Mouse (Mus musculus) erythroblast, embryonic 14.5 days (primary cell): ENCODE measurements at regions not wholly inside any gene's neighbourhood (a gene's known extent, or its start where the extent isn't known, plus 50 kb on each side); places are given as distances from the start of the nearest gene placed in this dataset.

Source experiments
- GATA1 ChIP-seq: IDR thresholded peaks from 2 replicates; pipeline ENCODE4 v1.6.1; 2012; ENCODE audit warnings: low read length, inconsistent platforms, mixed read lengths
- TAL1 ChIP-seq: IDR thresholded peaks from 3 replicates; pipeline ENCODE4 v1.6.1; 2012; ENCODE audit warnings: low read length, inconsistent platforms, mixed read lengths

DNA sequence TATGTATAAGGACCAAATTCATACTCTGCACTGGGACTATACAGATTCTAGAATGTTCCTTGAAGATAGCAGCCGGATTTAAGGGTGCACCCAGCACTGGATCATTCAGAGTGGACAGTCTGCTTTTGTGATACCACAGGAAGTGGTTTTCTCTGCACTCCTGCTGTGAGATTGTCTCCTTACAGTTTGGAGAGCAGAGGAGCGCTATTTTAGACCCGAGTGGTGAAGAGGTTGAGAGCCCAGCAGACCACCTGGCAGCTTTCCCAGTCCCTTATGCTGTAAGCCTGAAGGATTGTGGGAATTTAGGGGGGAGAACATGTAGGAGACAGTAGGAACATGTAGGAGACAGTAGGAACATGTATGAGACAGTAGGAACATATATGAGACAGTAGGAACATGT lies 147.5 kb upstream of the Zmiz1 start:
- no peak for TF ChIP-seq GATA1
- no peak for TF ChIP-seq TAL1
